Mouse (Mus musculus) neural tube, embryonic 15.5 days (tissue): ENCODE data around the gene Pla2g7. TPM values are rescaled to one million over a fixed set of nuclear protein-coding genes. Genes with fewer than 3 reads are reported as not detected.

Experiments used
- polyA plus RNA-seq: library from polyadenylated mRNA; unstranded; fragments of >200 nt; fragmentation: Nextera tagmentation; extraction: Ambion mirVana; gene quantifications from 2 replicates; pipeline ENCODE4 v1.2.1, GENCODE M21; 2015

The Pla2g7 gene
- polyA plus RNA-seq, 1 experiment from 2014 or later = 72.6 TPM

Other genes with a start within 250 kb of the Pla2g7 start
- gene Adgrf5, start 207.6 kb upstream of the Pla2g7 start, polyA plus RNA-seq = 7.3 and 9.4 TPM in 2 replicates
- gene Mep1a, start 65.3 kb upstream of the Pla2g7 start, polyA plus RNA-seq = 0.06 and 6.6 TPM in 2 replicates
- 0.32 and 0.42 TPM in 2 replicates for gene Ankrd66, start 24.5 kb upstream of the Pla2g7 start, polyA plus RNA-seq
- 0.55 and 0.81 TPM in 2 replicates for gene Tdrd6, start 62.2 kb downstream of the Pla2g7 start, polyA plus RNA-seq
- gene Slc25a27, start 99.1 kb downstream of the Pla2g7 start, polyA plus RNA-seq = 87.0 and 107 TPM in 2 replicates
- gene Cyp39a1, start 99.3 kb downstream of the Pla2g7 start, polyA plus RNA-seq = 8.7 and 11.5 TPM in 2 replicates
- gene Rcan2, start 233.3 kb downstream of the Pla2g7 start, polyA plus RNA-seq = 118 and 139 TPM in 2 replicates